Mouse (Mus musculus): ENCODE measurements around the gene Add3. TPM values are rescaled to one million over a fixed set of nuclear protein-coding genes. Genes with fewer than 3 reads are reported as not detected.

Gene Add3
- polyA plus RNA-seq, 1 experiment from 2014 or later: 98.7 TPM

GRCm38 (mm10) chr19:53188724-53189220, 48.5 kb downstream of the Add3 start:
- Histone ChIP-seq H3K4me1 (peaks cover 33% of the 10 kb centered on the region), H3K36me3 (no peaks in the 10 kb centered on the region), H3K4me2 (no peak overlapping the region), H3K9me3 (no peaks in the 10 kb centered on the region), H3K27me3 (no peaks in the 10 kb centered on the region), H3K4me3 (no peak overlapping the region), H3K27ac (no peak overlapping the region), H3K9ac (no peak overlapping the region)
- WGBS: 78% methylated on average over 5 of the region's 5 CpGs
- ATAC-seq (ENCODE audit: insufficient number of reproducible peaks, low FRiP score, low TSS enrichment, low read depth): no peak

- H3K27me3 ChIP-seq: no peaks in the 10 kb centered on the region
- no peaks in the 10 kb centered on the region for H3K36me3 ChIP-seq
- H3K9me3 ChIP-seq: no peaks in the 10 kb centered on the region
- no peak for ATAC-seq (ENCODE audit: insufficient number of reproducible peaks, low FRiP score, low TSS enrichment, low read depth)
- H3K27ac ChIP-seq: no peak overlapping the region
- H3K4me1 ChIP-seq: peaks cover 36% of the 10 kb centered on the region
- H3K4me2 ChIP-seq: no peak overlapping the region
- no peak overlapping the region for H3K9ac ChIP-seq
- 79% methylated on average over 3 of the region's 3 CpGs for WGBS
- no peak overlapping the region for H3K4me3 ChIP-seq
These were observed 49.5 kb downstream of the Add3 start for GRCm38 (mm10) chr19:53189736-53190135.

- H3K36me3 ChIP-seq: no peaks in the 10 kb centered on the region
- no peak overlapping the region for H3K4me2 ChIP-seq
- no peak overlapping the region for H3K4me3 ChIP-seq
- no peak overlapping the region for H3K9ac ChIP-seq
- H3K27me3 ChIP-seq: no peaks in the 10 kb centered on the region
- H3K27ac ChIP-seq: no peak overlapping the region
- ATAC-seq (ENCODE audit: insufficient number of reproducible peaks, low FRiP score, low TSS enrichment, low read depth): no peak
- H3K9me3 ChIP-seq: no peaks in the 10 kb centered on the region
- peaks cover 36% of the 10 kb centered on the region for H3K4me1 ChIP-seq
- 81% methylated on average over 3 of the region's 3 CpGs for WGBS
These were observed 50.0 kb downstream of the Add3 start for GRCm38 (mm10) chr19:53190232-53190631.

GRCm38 (mm10) chr19:53191867-53192487, 51.7 kb downstream of the Add3 start:
- Histone ChIP-seq H3K4me2 (no peak overlapping the region), H3K27ac (no peak overlapping the region), H3K9ac (no peak overlapping the region), H3K4me1 (peaks cover 23% of the 10 kb centered on the region), H3K9me3 (no peaks in the 10 kb centered on the region), H3K36me3 (no peaks in the 10 kb centered on the region), H3K27me3 (no peaks in the 10 kb centered on the region), H3K4me3 (no peak overlapping the region)
- WGBS: 34% methylated on average over 6 of the region's 6 CpGs
- no peak for ATAC-seq (ENCODE audit: insufficient number of reproducible peaks, low FRiP score, low TSS enrichment, low read depth)

GRCm38 (mm10) chr19:53193190-53193589, 52.9 kb downstream of the Add3 start:
- 80% methylated on average over 2 of the region's 2 CpGs for WGBS
- Histone ChIP-seq H3K27ac (no peak overlapping the region), H3K4me1 (peaks cover 18% of the 10 kb centered on the region), H3K9me3 (no peaks in the 10 kb centered on the region), H3K4me3 (no peak overlapping the region), H3K4me2 (no peak overlapping the region), H3K27me3 (no peaks in the 10 kb centered on the region), H3K9ac (no peak overlapping the region), H3K36me3 (no peaks in the 10 kb centered on the region)
- ATAC-seq (ENCODE audit: insufficient number of reproducible peaks, low FRiP score, low TSS enrichment, low read depth): no peak

GRCm38 (mm10) chr19:53193964-53194582, 53.8 kb downstream of the Add3 start:
- H3K4me2 ChIP-seq: 0 out of 2 replicates have a peak overlapping the region, but pooled peaks have one; percentile 0
- 52% methylated on average over 11 of the region's 11 CpGs for WGBS
- no peak for ATAC-seq (ENCODE audit: insufficient number of reproducible peaks, low FRiP score, low TSS enrichment, low read depth)
- H3K4me1 ChIP-seq: peaks cover 18% of the 10 kb centered on the region
- H3K27ac ChIP-seq: peak overlapping the region; percentile 33; the same call in 1 of the 2 replicates
- H3K4me3 ChIP-seq: no peak overlapping the region
- H3K9ac ChIP-seq: no peak overlapping the region
- H3K9me3 ChIP-seq: no peaks in the 10 kb centered on the region
- H3K27me3 ChIP-seq: no peaks in the 10 kb centered on the region
- peaks cover 1% of the 10 kb centered on the region; the same call in 1 of the 2 replicates for H3K36me3 ChIP-seq

GRCm38 (mm10) chr19:53194751-53195520, 54.7 kb downstream of the Add3 start:
- WGBS: 75% methylated on average over 9 of the region's 9 CpGs
- ATAC-seq (ENCODE audit: insufficient number of reproducible peaks, low FRiP score, low TSS enrichment, low read depth): no peak
- Histone ChIP-seq H3K27me3 (no peaks in the 10 kb centered on the region), H3K4me1 (peaks cover 18% of the 10 kb centered on the region), H3K4me3 (no peak overlapping the region), H3K9ac (no peak overlapping the region), H3K36me3 (peaks cover 7% of the 10 kb centered on the region; the same call in 1 of the 2 replicates), H3K4me2 (no peak overlapping the region), H3K9me3 (no peaks in the 10 kb centered on the region), H3K27ac (peak overlapping the region; percentile 33; the same call in 1 of the 2 replicates)

- no peaks in the 10 kb centered on the region for H3K9me3 ChIP-seq
- no peak overlapping the region for H3K4me3 ChIP-seq
- 91% methylated on average over 10 of the region's 10 CpGs for WGBS
- H3K4me2 ChIP-seq: no peak overlapping the region
- peaks cover 13% of the 10 kb centered on the region for H3K4me1 ChIP-seq
- no peaks in the 10 kb centered on the region for H3K27me3 ChIP-seq
- H3K27ac ChIP-seq: no peak overlapping the region
- ATAC-seq (ENCODE audit: insufficient number of reproducible peaks, low FRiP score, low TSS enrichment, low read depth): no peak
- H3K9ac ChIP-seq: no peak overlapping the region
- H3K36me3 ChIP-seq: peaks cover 7% of the 10 kb centered on the region; the same call in 1 of the 2 replicates
These were observed 56.7 kb downstream of the Add3 start for GRCm38 (mm10) chr19:53196961-53197360.

GRCm38 (mm10) chr19:53197766-53198165, 57.5 kb downstream of the Add3 start:
- Histone ChIP-seq H3K36me3 (peaks cover 7% of the 10 kb centered on the region; the same call in 1 of the 2 replicates), H3K9me3 (no peaks in the 10 kb centered on the region), H3K4me3 (no peak overlapping the region), H3K4me1 (peaks cover 10% of the 10 kb centered on the region), H3K27ac (no peak overlapping the region), H3K27me3 (no peaks in the 10 kb centered on the region), H3K9ac (no peak overlapping the region), H3K4me2 (no peak overlapping the region)
- WGBS: 71% methylated on average over 7 of the region's 7 CpGs
- ATAC-seq (ENCODE audit: insufficient number of reproducible peaks, low FRiP score, low TSS enrichment, low read depth): no peak

- no peaks in the 10 kb centered on the region for H3K27me3 ChIP-seq
- no peak overlapping the region for H3K27ac ChIP-seq
- no peak overlapping the region for H3K9ac ChIP-seq
- no peaks in the 10 kb centered on the region for H3K9me3 ChIP-seq
- H3K36me3 ChIP-seq: peaks cover 7% of the 10 kb centered on the region; the same call in 1 of the 2 replicates
- 88% methylated on average over 17 of the region's 17 CpGs for WGBS
- ATAC-seq (ENCODE audit: insufficient number of reproducible peaks, low FRiP score, low TSS enrichment, low read depth): no peak
- H3K4me2 ChIP-seq: no peak overlapping the region
- H3K4me3 ChIP-seq: no peak overlapping the region
- H3K4me1 ChIP-seq: peaks cover 8% of the 10 kb centered on the region
These were observed 58.7 kb downstream of the Add3 start for GRCm38 (mm10) chr19:53198706-53199572.

GRCm38 (mm10) chr19:53199711-53200110, 59.5 kb downstream of the Add3 start:
- ATAC-seq (ENCODE audit: insufficient number of reproducible peaks, low FRiP score, low TSS enrichment, low read depth): no peak
- 93% methylated on average over 9 of the region's 9 CpGs for WGBS
- Histone ChIP-seq H3K36me3 (peaks cover 7% of the 10 kb centered on the region; the same call in 1 of the 2 replicates), H3K9ac (no peak overlapping the region), H3K4me1 (peaks cover under 1% of the 10 kb centered on the region; the same call in 1 of the 2 replicates), H3K9me3 (no peaks in the 10 kb centered on the region), H3K4me2 (no peak overlapping the region), H3K27me3 (no peaks in the 10 kb centered on the region), H3K4me3 (no peak overlapping the region), H3K27ac (no peak overlapping the region)

Measured in limb, embryonic 15.5 days (tissue).